Mouse (Mus musculus): ENCODE results near the gene Cand2. TPM values are rescaled to one million over a fixed set of nuclear protein-coding genes. Genes with fewer than 3 reads are reported as not detected.

Cand2 gene
- total RNA-seq, 2 experiments from 2014 or later: 8.3 to 8.5 TPM

DNA sequence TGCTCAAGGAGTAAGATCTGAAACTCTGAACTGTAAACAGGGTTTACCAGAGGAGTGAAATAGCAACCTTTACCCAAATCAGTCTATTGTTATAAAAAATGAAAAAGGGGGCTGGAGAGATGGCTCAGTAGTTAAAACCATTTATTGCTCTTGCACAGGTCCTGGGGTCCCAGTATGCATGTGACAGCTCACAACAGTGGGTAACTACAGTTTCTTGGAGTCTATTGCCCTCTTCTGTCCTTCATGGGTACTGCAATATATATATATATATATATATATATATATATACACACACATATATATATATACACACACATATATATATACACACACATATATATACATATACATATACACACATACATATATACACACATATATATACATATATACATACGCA is 1.7 kb upstream of the Cand2 start:
- intact Hi-C loops (cut with DNase I): no loop called here
- no peak for DNase-seq

DNA sequence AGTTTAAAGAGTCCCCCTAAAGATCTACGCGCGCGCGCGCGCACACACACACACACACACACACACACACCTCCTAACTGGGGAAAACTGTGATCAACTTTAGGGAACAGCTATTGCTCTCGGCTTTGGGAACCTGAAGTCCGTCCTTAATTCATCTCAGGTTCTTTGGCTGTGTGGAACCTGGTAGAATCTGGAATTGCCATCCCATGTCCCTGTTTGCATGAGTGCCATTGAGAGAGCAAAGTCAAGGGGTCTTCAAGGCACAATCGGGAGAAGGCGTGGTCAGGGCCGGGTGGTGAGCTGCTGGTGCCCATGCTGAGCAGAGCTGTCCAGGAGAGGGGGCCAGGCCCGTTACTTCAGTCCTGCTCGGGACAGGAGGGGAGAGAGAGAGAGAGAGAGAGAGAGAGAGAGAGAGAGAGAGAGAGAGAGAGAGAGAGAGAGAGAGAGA is 348 bp upstream of the Cand2 start:
- peak; percentile 44 for DNase-seq
- intact Hi-C loops (cut with DNase I): no loop called here

DNA sequence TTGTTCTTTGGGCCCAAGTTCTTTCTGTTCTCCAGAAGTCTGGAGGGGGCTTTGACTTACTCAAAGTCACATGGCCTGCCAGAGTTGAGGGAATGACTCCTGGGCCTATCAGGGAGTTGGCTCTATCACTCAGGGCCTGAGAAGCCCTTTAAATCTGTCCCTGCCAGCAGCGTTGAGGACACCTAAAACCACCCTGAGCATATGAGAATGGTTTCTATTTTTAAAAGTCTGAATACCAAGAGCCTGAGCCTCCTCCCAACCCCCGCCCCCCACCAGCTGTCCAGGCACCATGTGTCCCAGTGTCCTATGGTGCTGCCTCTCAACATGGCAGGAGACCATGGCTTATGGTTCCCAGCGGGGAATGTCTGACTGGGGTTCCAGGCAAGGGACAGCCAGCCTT is 1.5 kb downstream of the Cand2 start:
- intact Hi-C loops (cut with DNase I): no loop called here
- peak; percentile 35 for DNase-seq

DNA sequence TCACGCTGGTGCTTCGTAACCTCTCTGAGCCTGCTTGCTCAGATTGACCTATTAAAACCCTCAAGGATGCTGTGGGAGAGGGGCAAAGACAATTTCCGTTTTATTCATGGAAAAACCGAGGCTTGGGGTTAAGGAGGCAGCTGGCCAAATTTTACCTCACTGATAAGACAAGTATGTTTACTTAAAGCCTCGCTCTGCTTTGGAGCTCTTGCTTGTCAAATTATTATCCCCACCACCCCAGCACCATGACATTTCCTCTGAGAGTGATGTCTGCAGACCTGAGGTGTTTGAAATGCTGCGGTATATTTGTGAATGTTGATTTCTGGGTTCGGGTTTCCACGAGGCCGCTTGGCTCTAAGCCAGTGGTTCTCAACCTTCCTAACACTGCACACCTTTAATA is 2.0 kb downstream of the Cand2 start:
- no peak for DNase-seq
- intact Hi-C loops (cut with DNase I): no loop called here

DNA sequence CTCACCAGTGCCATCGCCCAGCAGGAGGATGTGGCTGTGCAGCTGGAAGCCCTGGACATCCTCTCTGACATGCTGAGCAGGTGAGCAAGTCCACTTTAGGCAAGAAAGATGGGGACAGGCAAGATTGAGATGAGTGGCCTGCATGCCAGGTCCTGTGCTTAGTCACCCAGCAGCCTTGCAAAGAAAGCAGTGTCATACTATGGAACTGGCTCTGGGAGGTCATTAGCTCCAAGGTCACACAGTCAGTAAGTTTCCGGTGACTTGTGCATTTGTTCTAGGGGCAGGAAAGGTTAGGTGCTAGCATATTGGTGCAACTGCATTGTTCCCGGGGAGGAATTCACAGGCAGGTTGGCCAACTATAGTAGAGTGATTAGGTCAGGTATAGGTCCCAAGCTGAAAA is 8.4 kb downstream of the Cand2 start:
- intact Hi-C loops (cut with DNase I): no loop called here
- DNase-seq: no peak

DNA sequence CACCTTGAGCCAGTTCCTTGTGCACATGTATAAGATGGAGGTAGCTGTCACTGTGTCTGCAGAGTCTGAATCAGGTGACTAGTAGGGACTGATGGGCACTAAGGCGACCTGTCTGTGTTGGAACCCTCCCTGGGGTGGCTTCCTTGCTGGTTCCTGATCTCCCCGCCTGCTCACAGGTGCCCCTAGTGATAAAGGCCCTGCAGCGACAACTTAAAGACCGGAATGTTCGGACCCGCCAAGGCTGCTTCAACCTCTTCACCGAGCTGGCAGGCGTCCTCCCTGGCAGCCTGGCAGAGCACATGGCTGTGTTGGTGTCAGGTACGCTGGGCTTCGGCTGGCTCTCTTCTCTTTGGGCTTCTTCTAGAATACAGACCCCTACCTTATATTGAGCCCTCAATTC is 16.7 kb downstream of the Cand2 start:
- DNase-seq: no peak
- intact Hi-C loops (cut with DNase I): loop anchor here (10.0 kb wide), 1 partner anchor 166 kb away; no protein-coding TSS in a partner anchor

DNA sequence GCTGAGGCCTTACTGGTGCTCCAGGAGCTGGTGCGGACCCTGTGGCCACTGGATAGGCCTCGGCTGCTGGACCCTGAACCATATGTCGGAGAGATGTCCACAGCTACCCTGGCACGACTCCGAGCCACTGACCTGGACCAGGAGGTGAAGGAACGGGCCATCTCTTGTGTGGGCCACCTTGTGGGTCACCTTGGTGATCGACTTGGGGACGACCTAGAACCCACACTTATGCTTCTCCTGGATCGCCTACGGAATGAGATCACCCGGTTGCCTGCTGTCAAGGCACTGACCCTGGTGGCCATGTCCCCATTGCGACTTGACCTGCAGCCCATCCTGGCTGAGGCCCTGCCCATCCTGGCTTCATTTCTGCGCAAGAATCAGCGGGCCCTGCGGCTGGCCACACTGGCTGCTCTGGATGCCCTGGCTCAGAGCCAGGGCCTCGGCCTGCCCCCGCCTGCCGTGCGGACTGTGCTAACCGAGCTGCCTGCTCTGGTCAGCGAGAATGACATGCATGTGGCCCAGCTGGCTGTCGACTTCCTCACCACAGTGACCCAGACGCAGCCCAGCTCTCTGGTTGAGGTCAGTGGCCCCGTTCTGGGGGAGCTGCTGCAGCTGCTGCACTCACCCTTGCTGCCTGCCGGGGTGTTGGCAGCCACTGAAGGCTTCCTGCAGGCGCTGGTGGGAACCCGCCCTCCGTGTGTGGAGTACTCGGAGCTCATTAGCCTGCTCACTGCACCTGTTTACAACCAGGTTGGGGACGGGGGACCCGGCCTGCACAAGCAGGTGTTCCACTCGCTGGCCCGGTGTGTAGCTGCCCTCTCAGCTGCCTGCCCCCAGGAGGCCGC is 17.7 kb downstream of the Cand2 start:
- DNase-seq: peak; percentile 61
- intact Hi-C loops (cut with DNase I): loop anchor here (10.0 kb wide), 1 partner anchor 167 kb away; no protein-coding TSS in a partner anchor

DNA sequence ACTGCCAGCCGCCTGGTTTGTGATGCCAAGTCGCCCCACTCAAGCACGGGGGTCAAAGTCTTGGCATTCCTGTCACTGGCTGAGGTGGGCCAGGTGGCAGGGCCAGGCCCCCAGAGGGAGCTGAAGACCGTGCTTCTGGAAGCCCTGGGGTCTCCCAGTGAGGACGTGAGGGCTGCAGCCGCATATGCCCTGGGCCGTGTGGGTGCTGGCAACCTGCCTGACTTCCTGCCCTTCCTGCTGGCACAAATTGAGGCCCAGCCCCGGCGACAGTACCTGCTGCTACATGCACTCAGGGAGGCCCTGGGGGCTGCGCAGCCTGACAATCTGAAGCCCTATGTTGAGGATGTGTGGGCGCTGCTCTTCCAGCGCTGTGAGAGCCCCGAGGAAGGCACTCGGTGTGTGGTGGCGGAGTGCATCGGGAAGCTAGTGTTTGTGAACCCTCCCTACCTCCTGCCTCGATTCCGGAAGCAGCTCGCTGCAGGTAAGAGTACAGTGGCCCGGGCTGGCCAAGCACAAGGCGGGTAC is 18.4 kb downstream of the Cand2 start:
- DNase-seq: peak; percentile 61
- intact Hi-C loops (cut with DNase I): loop anchor here (10.0 kb wide), 1 partner anchor 168 kb away; no protein-coding TSS in a partner anchor

DNA sequence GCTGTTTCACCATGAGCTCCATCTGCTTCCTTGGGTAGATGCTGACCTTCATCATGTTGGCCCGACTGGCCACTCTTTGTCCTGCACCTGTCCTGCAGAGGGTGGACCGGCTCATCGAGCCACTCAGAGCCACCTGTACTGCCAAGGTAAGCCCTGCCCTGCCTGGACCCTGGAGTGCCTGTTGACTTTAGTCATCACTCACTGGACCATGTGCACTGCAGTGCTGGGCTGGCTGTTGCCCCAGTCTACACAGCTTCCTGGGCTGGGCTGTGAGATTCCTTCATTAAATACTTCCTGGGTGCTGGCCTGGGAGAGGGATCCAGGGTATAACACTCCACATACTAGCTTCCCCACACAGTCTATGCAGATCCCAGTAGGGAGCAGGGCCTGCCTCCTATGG is 27.5 kb downstream of the Cand2 start:
- DNase-seq: no peak
- intact Hi-C loops (cut with DNase I): no loop called here

- DNase-seq: peak; percentile 82
- intact Hi-C loops (cut with DNase I): no loop called here
Observed at GRCm38 (mm10) chr6:115803541-115804382, 29.4 kb downstream of the Cand2 start.

GRCm38 (mm10) chr6:115804432-115805192 is 30.3 kb downstream of the Cand2 start:
- no peak for DNase-seq
- intact Hi-C loops (cut with DNase I): loop anchor here (5.0 kb wide), 1 partner anchor 48 kb away; the partner anchor contains the start of genes Ift122 and Mbd4

- intact Hi-C loops (cut with DNase I): loop anchor here (5.0 kb wide), 1 partner anchor 45 kb away; the partner anchor contains the start of genes Ift122 and Mbd4
- no peak for DNase-seq
Observed at GRCm38 (mm10) chr6:115807464-115808195, 33.3 kb downstream of the Cand2 start.

- DNase-seq: no peak
- intact Hi-C loops (cut with DNase I): loop anchor here (5.0 kb wide), 1 partner anchor 44 kb away; the partner anchor contains the start of genes Ift122 and Mbd4
Observed at GRCm38 (mm10) chr6:115808196-115808487, 33.8 kb downstream of the Cand2 start.

GRCm38 (mm10) chr6:115808488-115809231 is 34.3 kb downstream of the Cand2 start, which contains the start of gene Rpl32:
Rpl32 (minus strand) TSS chr6:115808747.
- intact Hi-C loops (cut with DNase I): loop anchor here (5.0 kb wide), 1 partner anchor 44 kb away; the partner anchor contains the start of genes Ift122 and Mbd4
- peak; percentile 85 for DNase-seq

- DNase-seq: no peak
- intact Hi-C loops (cut with DNase I): no loop called here
Observed at GRCm38 (mm10) chr6:115811606-115812005, 37.3 kb downstream of the Cand2 start.

DNA sequence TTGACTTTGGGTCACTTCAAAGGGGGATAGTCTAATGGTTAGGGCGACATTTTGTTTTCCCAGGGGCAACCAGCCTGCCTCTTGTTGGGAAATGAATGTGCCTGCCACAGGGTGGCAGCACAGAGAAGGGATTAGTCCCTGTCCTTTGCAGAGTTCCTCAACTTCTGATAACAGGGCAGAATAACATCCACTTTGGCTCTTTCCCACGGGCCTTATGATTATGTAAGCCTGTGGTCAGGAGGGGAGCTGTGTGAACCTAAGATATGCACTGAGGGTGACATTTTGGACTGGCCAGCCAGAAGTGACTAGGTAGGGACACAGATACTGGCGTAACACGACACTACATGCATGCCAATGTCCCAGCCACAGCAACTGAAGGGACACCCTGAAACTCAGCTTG is 39.8 kb downstream of the Cand2 start:
- DNase-seq: peak; percentile 62
- intact Hi-C loops (cut with DNase I): no loop called here

GRCm38 (mm10) chr6:115815041-115815440 is 40.7 kb downstream of the Cand2 start:
- intact Hi-C loops (cut with DNase I): no loop called here
- no peak for DNase-seq

DNA sequence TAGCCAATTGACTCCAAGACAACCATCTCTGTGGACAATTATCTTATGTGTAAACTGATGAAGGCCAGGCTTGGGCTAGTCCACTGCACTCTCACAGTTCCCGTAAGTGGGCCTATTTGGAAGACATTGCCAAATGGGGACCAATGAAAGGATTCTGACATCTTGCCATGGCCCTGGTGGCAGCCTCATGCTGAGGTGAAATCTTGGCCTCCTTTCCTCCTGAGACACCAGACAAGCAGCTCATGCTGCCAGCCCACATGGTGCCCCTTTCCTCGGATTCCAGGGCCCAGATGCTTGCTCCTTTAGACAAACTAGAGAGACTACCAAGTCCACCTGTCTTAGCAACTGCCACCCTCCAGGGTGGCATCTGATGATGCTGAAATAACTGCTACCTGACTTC is 43.8 kb downstream of the Cand2 start:
- DNase-seq: peak; percentile 35
- intact Hi-C loops (cut with DNase I): no loop called here

Data from left cerebral cortex, postnatal 4 days (tissue).